Mouse (Mus musculus): ENCODE data around the gene Shisa6. TPM values are rescaled to one million over a fixed set of nuclear protein-coding genes. Genes with fewer than 3 reads are reported as not detected.
"Not testable (repeated sequence)": the region's sequence is repeated elsewhere in the genome, so short reads cannot be mapped to it uniquely, and the experiment has no call there.

Shisa6 gene
- polyA plus RNA-seq, 1 experiment: not detected

DNA sequence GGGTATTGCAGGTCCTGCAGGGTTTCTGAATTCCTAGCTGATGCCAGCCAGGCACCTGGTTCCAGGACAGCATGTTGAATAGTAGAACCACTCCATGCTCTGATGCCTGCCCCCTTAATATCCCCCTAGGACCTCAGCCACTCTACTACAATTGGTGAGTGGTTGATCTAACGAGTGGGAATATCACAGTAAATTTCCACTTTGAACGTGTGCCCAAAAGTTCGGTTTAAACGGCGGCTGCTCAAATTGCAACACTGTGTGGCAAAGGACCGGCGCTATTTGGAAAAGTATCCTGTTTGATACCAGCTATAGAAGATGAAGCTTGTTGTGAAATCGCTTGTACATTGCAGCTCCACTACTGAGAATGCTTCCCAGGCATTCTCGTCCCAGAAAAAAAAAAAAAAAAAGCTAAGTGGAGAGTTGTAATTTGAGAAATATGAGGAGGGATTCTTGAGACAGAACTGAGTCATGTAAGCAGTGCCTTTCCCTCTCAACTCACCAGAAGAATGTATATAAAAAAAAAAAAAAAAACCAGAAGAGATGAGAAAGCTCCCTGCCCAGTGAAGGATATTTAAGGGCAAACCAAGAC, 26.8 kb downstream of the Shisa6 start:
- Histone ChIP-seq H3K36me3 (replicated peaks; ENCODE audit: low read length) (no peaks in the 10 kb centered on the region), H3K9me3 (peaks cover 17% of the 10 kb centered on the region), H3K27me3 (replicated peaks) (no peaks in the 10 kb centered on the region), H3K4me1 (no peaks in the 10 kb centered on the region), H3K4me3 (replicated peaks) (no peak overlapping the region)
- no peak for TF ChIP-seq FLI1 (IDR thresholded peaks at IDR 0.05; ENCODE audit: low read length)
- TF ChIP-seq GATA1 (IDR thresholded peaks at IDR 0.05; ENCODE audit: borderline replicate concordance, low read length): no peak

DNA sequence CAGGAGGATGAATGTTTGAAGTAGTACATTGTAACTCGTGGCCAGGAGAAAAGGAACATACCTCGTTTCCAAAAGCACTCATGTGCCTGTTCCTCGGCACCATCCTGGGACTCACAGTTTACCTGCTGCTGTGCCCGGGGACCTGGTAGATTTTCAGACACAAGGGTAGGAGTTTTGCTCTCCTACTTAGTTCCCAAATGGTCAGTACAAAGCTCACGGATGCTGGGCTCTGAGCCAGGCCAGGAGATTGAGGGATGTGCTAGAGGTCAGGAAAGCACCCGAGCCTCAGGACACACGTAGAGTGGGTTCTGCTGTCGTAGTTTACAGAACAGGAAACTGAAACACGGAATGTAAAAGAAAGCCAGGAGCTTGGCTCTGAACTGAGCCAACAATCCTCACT, 29.5 kb downstream of the Shisa6 start:
- H3K9me3 ChIP-seq: peaks cover 11% of the 10 kb centered on the region
- H3K4me3 ChIP-seq (replicated peaks): no peak overlapping the region
- no peaks in the 10 kb centered on the region for H3K27me3 ChIP-seq (replicated peaks)
- TF ChIP-seq GATA1 (IDR thresholded peaks at IDR 0.05; ENCODE audit: borderline replicate concordance, low read length) (no peak), FLI1 (IDR thresholded peaks at IDR 0.05; ENCODE audit: low read length) (no peak)
- H3K36me3 ChIP-seq (replicated peaks; ENCODE audit: low read length): no peaks in the 10 kb centered on the region
- no peaks in the 10 kb centered on the region for H3K4me1 ChIP-seq

DNA sequence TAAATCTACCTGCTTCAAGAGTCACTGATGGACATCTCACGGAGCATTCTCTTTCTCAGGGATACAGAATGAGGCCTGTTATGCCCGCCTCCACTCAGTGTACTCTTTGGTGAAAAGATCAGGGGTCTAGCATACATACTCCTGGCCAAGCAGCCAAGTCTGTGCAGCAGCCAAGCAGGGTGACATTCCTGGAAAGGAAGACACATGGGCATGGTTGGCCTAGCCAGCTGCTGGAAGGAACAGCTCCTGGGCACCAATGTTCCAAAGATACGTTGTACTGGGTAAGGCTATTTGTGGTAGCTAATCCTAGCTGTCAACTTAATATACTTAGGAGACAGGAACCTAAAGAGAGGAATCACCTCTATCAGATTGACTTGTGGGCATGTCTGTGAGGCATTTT, 31.4 kb downstream of the Shisa6 start:
- no peak for TF ChIP-seq GATA1 (IDR thresholded peaks at IDR 0.05; ENCODE audit: borderline replicate concordance, low read length)
- no peak for TF ChIP-seq FLI1 (IDR thresholded peaks at IDR 0.05; ENCODE audit: low read length)
- H3K9me3 ChIP-seq: peaks cover 11% of the 10 kb centered on the region
- H3K27me3 ChIP-seq (replicated peaks): no peaks in the 10 kb centered on the region

DNA sequence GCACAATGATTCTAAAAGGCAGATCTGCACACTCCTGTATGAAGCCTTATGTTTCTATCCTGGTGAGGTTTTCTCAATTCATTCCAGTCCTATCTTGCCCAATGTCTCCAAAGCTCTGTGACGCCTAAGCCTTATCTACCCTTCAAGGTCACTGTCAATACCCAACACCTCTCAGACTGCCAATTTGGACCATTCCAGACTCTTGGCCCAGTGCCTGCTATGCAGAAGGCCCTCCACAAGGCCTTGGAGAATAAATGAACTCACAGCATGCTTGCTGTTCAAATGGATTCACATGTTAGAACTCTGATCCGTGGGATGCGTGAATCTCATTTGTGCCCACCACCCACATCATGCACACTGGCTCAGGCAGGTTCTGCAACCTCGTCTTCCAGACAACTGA, 38.0 kb downstream of the Shisa6 start:
- H3K9me3 ChIP-seq: peaks cover 13% of the 10 kb centered on the region; the same call in 1 of the 2 replicates
- H3K4me1 ChIP-seq: no peaks in the 10 kb centered on the region
- H3K36me3 ChIP-seq (replicated peaks; ENCODE audit: low read length): no peaks in the 10 kb centered on the region
- H3K4me3 ChIP-seq (replicated peaks): no peak overlapping the region
- TF ChIP-seq GATA1 (IDR thresholded peaks at IDR 0.05; ENCODE audit: borderline replicate concordance, low read length) (no peak), FLI1 (IDR thresholded peaks at IDR 0.05; ENCODE audit: low read length) (no peak)
- H3K27me3 ChIP-seq (replicated peaks): no peaks in the 10 kb centered on the region

More for the DNA sequence above, 31.4 kb downstream of the Shisa6 start:
- no peaks in the 10 kb centered on the region for H3K4me1 ChIP-seq
- H3K4me3 ChIP-seq (replicated peaks): no peak overlapping the region
- no peaks in the 10 kb centered on the region for H3K36me3 ChIP-seq (replicated peaks; ENCODE audit: low read length)

DNA sequence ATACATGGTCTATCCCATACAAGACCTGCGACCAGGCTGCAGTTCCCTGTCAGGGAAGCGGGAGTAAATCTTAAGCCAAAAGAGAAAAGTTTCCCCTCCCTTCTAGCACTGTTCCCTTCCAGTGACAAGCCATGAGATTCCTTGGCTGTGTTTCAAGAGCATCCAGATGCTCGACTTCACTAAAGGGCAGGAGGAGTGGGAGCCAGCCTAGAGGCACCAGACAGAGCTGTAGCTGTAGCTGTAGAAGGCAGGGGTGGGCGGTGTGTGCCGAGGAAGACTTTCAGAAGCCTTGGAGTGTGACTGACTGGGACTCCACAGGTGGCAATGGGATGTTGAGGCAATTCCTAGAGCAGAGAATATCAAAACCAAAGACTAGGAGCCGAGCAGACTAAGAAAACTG, 43.3 kb downstream of the Shisa6 start:
- Histone ChIP-seq H3K4me1 (no peaks in the 10 kb centered on the region), H3K9me3 (peaks cover 18% of the 10 kb centered on the region), H3K36me3 (replicated peaks; ENCODE audit: low read length) (no peaks in the 10 kb centered on the region), H3K27me3 (replicated peaks) (no peaks in the 10 kb centered on the region), H3K4me3 (replicated peaks) (no peak overlapping the region)
- TF ChIP-seq FLI1 (IDR thresholded peaks at IDR 0.05; ENCODE audit: low read length) (no peak), GATA1 (IDR thresholded peaks at IDR 0.05; ENCODE audit: borderline replicate concordance, low read length) (no peak)

DNA sequence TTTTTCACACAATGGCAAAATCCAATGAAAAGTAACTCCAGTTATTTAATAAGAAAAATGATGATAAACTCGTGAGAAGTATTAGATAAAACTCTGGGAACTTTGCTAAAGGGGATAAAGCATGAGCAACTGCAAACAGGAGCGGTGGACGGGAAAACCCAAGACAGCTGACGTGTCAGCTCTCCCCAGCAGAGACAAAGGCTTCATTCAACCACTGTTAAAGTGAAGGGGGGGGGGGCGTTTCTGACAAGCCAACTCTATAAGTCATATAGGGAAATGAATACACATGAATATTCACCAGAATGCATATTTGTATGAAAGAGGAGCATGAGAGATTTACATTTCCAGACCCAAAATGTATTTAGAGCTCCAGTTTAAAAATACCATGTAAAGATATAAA, 83.1 kb downstream of the Shisa6 start:
- Histone ChIP-seq H3K27me3 (replicated peaks) (no peaks in the 10 kb centered on the region), H3K36me3 (replicated peaks; ENCODE audit: low read length) (no peaks in the 10 kb centered on the region), H3K4me3 (replicated peaks) (no peak overlapping the region)

DNA sequence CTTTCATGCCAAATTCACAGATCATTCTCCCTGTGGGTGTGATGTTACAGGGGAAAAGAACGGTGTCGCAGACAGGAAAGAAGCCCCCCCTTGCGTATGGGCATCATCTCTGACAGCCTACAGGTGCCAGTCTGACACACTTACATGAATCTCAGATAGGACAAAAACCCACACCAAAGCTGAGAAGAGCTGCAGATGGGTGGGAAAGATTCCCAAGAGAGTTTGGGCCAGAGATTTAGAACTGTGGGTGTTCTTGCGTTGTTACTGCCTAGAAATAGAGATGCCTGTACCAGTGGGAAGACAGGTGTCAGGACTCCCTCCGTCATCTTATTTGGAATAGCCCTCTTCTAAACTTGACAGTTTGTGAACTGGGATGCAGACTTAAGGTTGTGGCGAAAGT, 99.6 kb downstream of the Shisa6 start:
- Histone ChIP-seq H3K9me3 (peaks cover 7% of the 10 kb centered on the region; the same call in 1 of the 2 replicates), H3K4me3 (replicated peaks) (no peak overlapping the region), H3K27me3 (replicated peaks) (no peaks in the 10 kb centered on the region), H3K4me1 (no peaks in the 10 kb centered on the region), H3K36me3 (replicated peaks; ENCODE audit: low read length) (no peaks in the 10 kb centered on the region)
- TF ChIP-seq GATA1 (IDR thresholded peaks at IDR 0.05; ENCODE audit: borderline replicate concordance, low read length) (no peak), FLI1 (IDR thresholded peaks at IDR 0.05; ENCODE audit: low read length) (no peak)

More for the DNA sequence above, 83.1 kb downstream of the Shisa6 start:
- Histone ChIP-seq H3K4me1 (no peaks in the 10 kb centered on the region), H3K9me3 (peaks cover 9% of the 10 kb centered on the region; the same call in 1 of the 2 replicates)
- no peak for TF ChIP-seq GATA1 (IDR thresholded peaks at IDR 0.05; ENCODE audit: borderline replicate concordance, low read length)
- no peak for TF ChIP-seq FLI1 (IDR thresholded peaks at IDR 0.05; ENCODE audit: low read length)

DNA sequence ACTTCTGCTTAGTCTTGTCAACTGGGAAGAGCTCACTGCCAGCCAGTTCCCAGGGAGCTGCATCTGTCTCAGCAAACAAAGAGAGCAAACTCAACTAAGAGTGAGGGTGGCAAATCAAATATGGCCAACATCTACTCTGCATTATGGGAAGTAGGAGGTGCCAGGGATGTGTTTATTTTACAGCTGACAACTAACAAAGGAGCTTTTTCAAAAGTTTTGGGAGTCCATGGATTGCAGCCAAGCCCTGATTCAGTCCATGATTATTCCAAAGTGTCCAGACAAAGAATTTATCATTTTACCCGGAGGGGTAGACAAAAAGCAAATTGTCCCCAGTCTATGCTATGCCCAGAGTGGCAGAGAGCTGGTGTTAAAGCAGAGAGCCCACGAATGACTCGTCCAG, 107.5 kb downstream of the Shisa6 start:
- Histone ChIP-seq H3K36me3 (replicated peaks; ENCODE audit: low read length) (no peaks in the 10 kb centered on the region), H3K4me3 (replicated peaks) (no peak overlapping the region), H3K27me3 (replicated peaks) (no peaks in the 10 kb centered on the region), H3K4me1 (no peaks in the 10 kb centered on the region), H3K9me3 (peaks cover 20% of the 10 kb centered on the region; the same call in 1 of the 2 replicates)
- TF ChIP-seq GATA1 (IDR thresholded peaks at IDR 0.05; ENCODE audit: borderline replicate concordance, low read length) (no peak), FLI1 (IDR thresholded peaks at IDR 0.05; ENCODE audit: low read length) (no peak)

DNA sequence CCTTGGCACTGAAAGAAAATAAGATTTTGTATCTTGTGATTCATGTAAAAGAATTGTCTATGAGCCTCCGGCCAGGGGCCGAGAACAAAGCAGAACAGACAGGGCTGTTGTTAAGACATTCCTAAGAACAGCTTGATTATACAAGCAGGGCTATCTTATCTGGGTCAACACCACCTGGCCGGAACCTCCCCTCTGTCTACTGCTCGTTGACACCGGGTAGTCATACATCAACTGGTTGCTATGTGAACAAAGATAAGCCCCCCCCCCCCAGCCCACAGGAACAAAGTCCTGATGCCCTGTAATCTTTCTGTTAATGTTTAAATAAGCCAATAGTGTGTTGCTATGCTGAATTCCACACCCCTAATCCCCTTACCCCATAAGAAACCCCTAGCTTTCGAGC, 117.0 kb downstream of the Shisa6 start:
- H3K4me1 ChIP-seq; H3K27me3 ChIP-seq (replicated peaks); H3K36me3 ChIP-seq (replicated peaks; ENCODE audit: low read length); H3K4me3 ChIP-seq (replicated peaks): not testable (repeated sequence)
- H3K9me3 ChIP-seq: peaks cover 12% of the 10 kb centered on the region; the same call in 1 of the 2 replicates

DNA sequence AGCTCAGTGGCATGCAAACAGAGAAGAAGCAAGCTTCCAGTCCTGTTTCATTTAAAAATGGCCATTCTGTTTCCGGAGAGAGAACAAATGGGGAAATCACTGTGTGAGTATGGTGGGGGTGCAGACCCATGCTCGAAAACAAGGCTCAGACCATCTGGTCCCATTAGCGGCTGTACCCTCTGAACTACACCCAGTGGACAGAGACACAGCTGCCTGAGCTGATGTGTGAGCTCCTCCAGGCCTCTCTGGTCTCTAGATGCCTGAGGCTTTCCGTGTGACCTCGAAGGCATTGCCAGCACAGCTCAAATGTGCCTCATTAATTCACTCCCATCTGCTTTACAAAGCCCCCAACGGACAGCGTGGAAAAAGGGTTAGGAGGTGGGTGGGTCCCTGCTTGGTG, 125.7 kb downstream of the Shisa6 start:
- H3K4me1 ChIP-seq: no peaks in the 10 kb centered on the region

DNA sequence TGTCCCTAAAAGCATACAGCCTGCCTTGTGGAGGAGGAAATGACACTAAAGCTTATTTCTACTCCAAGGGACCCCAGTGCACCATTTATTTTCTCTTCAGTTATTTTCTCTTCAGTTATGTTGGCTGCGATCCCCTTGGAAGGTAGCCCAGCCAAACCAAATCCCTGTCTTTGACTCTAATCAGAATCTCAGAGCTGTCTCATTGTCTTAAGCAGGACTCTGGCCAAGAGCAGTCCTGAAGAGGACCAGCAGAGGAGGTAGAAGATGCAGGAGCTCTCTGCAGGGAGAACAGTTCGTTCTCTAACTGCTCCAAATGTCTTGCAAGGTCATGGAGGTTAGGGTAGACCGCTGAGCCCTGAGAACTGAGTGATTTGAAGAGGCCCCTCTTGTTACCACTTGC, 138.2 kb downstream of the Shisa6 start:
- H3K9me3 ChIP-seq: no peaks in the 10 kb centered on the region
- H3K4me1 ChIP-seq: no peaks in the 10 kb centered on the region
- TF ChIP-seq FLI1 (IDR thresholded peaks at IDR 0.05; ENCODE audit: low read length) (no peak), GATA1 (IDR thresholded peaks at IDR 0.05; ENCODE audit: borderline replicate concordance, low read length) (no peak)
- H3K36me3 ChIP-seq (replicated peaks; ENCODE audit: low read length): no peaks in the 10 kb centered on the region
- H3K27me3 ChIP-seq (replicated peaks): no peaks in the 10 kb centered on the region
- no peak overlapping the region for H3K4me3 ChIP-seq (replicated peaks)

More for the DNA sequence above, 125.7 kb downstream of the Shisa6 start:
- H3K36me3 ChIP-seq (replicated peaks; ENCODE audit: low read length): no peaks in the 10 kb centered on the region
- H3K27me3 ChIP-seq (replicated peaks): no peaks in the 10 kb centered on the region
- no peak for TF ChIP-seq GATA1 (IDR thresholded peaks at IDR 0.05; ENCODE audit: borderline replicate concordance, low read length)
- TF ChIP-seq FLI1 (IDR thresholded peaks at IDR 0.05; ENCODE audit: low read length): no peak
- peaks cover 5% of the 10 kb centered on the region; the same call in 1 of the 2 replicates for H3K9me3 ChIP-seq
- no peak overlapping the region for H3K4me3 ChIP-seq (replicated peaks)

Measured in megakaryocyte, embryonic 14.5 days (primary cell).